Mouse (Mus musculus): ENCODE data around the gene Med13l. TPM values are rescaled to one million over a fixed set of nuclear protein-coding genes. Genes with fewer than 3 reads are reported as not detected.
A peak's percentile ranks its signal among the peaks of the same experiment; 100 is the strongest.

Gene Med13l
- total and polyA plus RNA-seq, 2 experiments = 4.2 to 5.0 TPM

DNA sequence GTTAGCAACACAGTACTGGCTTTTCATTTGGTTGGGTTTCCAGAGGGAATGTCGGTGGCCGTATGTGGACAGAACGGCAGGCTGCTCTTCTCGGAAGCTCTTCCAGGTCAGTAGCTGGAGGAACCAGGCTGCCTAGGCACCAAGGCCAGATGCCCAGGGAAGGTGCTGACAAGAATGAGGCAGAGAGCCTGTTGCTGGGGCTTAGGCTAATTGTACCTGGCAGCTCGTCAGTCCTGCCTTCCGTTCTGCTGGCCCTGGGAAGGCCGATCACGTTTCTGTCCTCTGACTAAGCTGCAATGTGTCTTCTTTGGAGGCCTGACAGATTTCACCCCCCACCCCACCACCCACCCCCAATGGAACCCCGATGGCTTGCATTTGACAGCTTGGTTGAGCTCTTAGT is 251.9 kb downstream of the Med13l start:
- H3K36me3 ChIP-seq (ENCODE audit: control insufficient read depth, insufficient read depth, low read length) = no peaks in the 10 kb centered on the region
- no peak overlapping the region for H3K27ac ChIP-seq (replicated peaks; ENCODE audit: insufficient read depth, low read depth, low read length)
- WGBS = 77% methylated on average over 9 of the region's 9 CpGs
- TF ChIP-seq POLR2A (IDR thresholded peaks at IDR 0.05; ENCODE audit: extremely low read depth, insufficient read depth, low read length) (no peak), CTCF (IDR thresholded peaks at IDR 0.05; ENCODE audit: low read depth, low read length) (no peak)
- no peak overlapping the region for H3K4me3 ChIP-seq (ENCODE audit: insufficient read depth, low read depth, low read length)
- H3K79me2 ChIP-seq (ENCODE audit: control insufficient read depth, insufficient read depth, low read length) = no peaks in the 10 kb centered on the region
- DNase-seq (ENCODE audit: extremely low read depth, low read depth, low spot score) = no peak
- no peaks in the 10 kb centered on the region for H3K4me1 ChIP-seq (ENCODE audit: control insufficient read depth, insufficient read depth, low read length)
- no peak overlapping the region for H3K9ac ChIP-seq (ENCODE audit: low read depth, low read length)
- no peaks in the 10 kb centered on the region for H3K27me3 ChIP-seq (ENCODE audit: control insufficient read depth, insufficient read depth, low read length)

DNA sequence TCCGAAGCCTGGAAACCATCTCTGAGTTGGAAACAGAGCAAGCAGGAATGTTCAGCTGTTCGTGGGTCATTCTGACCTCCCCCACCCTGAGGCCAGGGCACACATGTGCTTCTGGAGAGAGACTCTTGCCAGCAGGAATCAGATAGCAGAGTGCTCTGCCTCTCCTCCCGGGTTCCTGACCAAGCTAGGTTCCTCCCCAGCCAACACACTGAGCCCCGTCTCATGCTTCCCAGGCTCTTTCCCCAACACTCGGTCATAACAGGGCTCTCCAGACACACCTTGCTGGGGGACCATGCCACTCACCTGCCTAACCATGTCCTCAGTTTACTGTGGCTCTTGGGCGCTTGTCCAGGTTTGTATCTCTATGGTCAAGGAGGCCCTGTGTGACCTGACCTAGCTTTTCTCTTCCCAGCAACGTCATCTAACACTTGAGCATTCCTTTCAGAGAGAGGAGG is 252.5 kb downstream of the Med13l start:
- WGBS = 66% methylated on average over 7 of the region's 7 CpGs

DNA sequence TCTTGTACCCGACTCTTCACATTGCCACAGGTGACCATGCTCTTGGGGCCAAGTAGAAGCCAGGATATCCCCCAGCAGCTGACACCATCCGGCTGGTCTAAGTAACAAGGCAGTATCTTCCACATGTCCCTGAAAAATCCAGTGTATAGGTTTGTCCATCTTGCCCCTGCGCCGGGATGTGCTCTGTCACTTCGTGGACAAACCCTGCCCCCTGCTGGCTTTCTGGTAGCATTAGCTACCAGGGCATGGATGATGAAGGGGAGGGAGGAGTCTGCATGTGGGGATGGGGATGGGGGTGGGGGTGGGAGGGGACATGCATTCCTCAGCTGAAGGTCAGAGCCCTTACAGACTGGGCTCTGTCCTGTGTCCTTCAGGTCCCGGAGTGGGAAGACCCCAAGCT is 253.6 kb downstream of the Med13l start:
- WGBS = 36% methylated on average over 6 of the region's 6 CpGs
- no peak overlapping the region for H3K4me3 ChIP-seq (ENCODE audit: insufficient read depth, low read depth, low read length)
- H3K9ac ChIP-seq (ENCODE audit: low read depth, low read length) = no peak overlapping the region
- no peaks in the 10 kb centered on the region for H3K4me1 ChIP-seq (ENCODE audit: control insufficient read depth, insufficient read depth, low read length)
- TF ChIP-seq CTCF (IDR thresholded peaks at IDR 0.05; ENCODE audit: low read depth, low read length) (peak; percentile 75), POLR2A (IDR thresholded peaks at IDR 0.05; ENCODE audit: extremely low read depth, insufficient read depth, low read length) (no peak)
- H3K27ac ChIP-seq (replicated peaks; ENCODE audit: insufficient read depth, low read depth, low read length) = no peak overlapping the region
- H3K36me3 ChIP-seq (ENCODE audit: control insufficient read depth, insufficient read depth, low read length) = no peaks in the 10 kb centered on the region
- no peak for DNase-seq (ENCODE audit: extremely low read depth, low read depth, low spot score)
- H3K27me3 ChIP-seq (ENCODE audit: control insufficient read depth, insufficient read depth, low read length) = no peaks in the 10 kb centered on the region
- no peaks in the 10 kb centered on the region for H3K79me2 ChIP-seq (ENCODE audit: control insufficient read depth, insufficient read depth, low read length)

More for the DNA sequence above, 252.5 kb downstream of the Med13l start:
- Histone ChIP-seq H3K4me1 (ENCODE audit: control insufficient read depth, insufficient read depth, low read length) (no peaks in the 10 kb centered on the region), H3K27me3 (ENCODE audit: control insufficient read depth, insufficient read depth, low read length) (no peaks in the 10 kb centered on the region), H3K79me2 (ENCODE audit: control insufficient read depth, insufficient read depth, low read length) (no peaks in the 10 kb centered on the region), H3K27ac (replicated peaks; ENCODE audit: insufficient read depth, low read depth, low read length) (no peak overlapping the region), H3K36me3 (ENCODE audit: control insufficient read depth, insufficient read depth, low read length) (no peaks in the 10 kb centered on the region), H3K4me3 (ENCODE audit: insufficient read depth, low read depth, low read length) (no peak overlapping the region), H3K9ac (ENCODE audit: low read depth, low read length) (no peak overlapping the region)
- DNase-seq (ENCODE audit: extremely low read depth, low read depth, low spot score) = no peak
- TF ChIP-seq CTCF (IDR thresholded peaks at IDR 0.05; ENCODE audit: low read depth, low read length) = no peak
- TF ChIP-seq POLR2A (IDR thresholded peaks at IDR 0.05; ENCODE audit: extremely low read depth, insufficient read depth, low read length) = no peak

Data from liver, adult 2 months (tissue).